Mouse (Mus musculus): ENCODE data around the gene Upf1.
A peak's percentile ranks its signal among the peaks of the same experiment; 100 is the strongest.

Gene Upf1

GRCm38 (mm10) chr8:70327512-70327911 is 25.6 kb downstream of the Upf1 start:
- no peak for DNase-seq (ENCODE audit: low read depth, low spot score)

- no peak for DNase-seq (ENCODE audit: low read depth, low spot score)
Observed at GRCm38 (mm10) chr8:70323716-70324115, 29.4 kb downstream of the Upf1 start.

DNA sequence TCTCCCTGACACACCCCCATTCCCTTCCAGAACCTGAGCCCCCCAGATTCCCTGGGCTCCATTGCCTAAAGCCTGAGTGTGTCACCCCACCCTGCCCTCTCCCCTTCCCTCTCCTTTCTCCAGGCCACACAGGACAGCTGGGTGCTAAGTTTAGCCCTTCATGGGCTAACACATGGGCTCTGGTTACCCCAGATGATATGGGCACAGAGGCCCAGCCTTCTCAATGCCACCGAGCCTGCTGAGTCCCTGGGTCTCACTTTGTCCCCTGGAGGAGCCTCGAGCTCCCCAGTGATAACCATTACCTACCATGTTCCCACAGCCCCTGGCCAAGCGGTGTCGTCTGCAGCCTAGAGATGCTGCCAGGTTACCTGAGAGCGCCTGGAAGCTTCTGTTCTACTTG is 35.2 kb downstream of the Upf1 start:
- no peak for DNase-seq (ENCODE audit: low read depth, low spot score)

GRCm38 (mm10) chr8:70316511-70317504 is 36.3 kb downstream of the Upf1 start:
- DNase-seq (ENCODE audit: low read depth, low spot score), result peak; percentile 88

DNA sequence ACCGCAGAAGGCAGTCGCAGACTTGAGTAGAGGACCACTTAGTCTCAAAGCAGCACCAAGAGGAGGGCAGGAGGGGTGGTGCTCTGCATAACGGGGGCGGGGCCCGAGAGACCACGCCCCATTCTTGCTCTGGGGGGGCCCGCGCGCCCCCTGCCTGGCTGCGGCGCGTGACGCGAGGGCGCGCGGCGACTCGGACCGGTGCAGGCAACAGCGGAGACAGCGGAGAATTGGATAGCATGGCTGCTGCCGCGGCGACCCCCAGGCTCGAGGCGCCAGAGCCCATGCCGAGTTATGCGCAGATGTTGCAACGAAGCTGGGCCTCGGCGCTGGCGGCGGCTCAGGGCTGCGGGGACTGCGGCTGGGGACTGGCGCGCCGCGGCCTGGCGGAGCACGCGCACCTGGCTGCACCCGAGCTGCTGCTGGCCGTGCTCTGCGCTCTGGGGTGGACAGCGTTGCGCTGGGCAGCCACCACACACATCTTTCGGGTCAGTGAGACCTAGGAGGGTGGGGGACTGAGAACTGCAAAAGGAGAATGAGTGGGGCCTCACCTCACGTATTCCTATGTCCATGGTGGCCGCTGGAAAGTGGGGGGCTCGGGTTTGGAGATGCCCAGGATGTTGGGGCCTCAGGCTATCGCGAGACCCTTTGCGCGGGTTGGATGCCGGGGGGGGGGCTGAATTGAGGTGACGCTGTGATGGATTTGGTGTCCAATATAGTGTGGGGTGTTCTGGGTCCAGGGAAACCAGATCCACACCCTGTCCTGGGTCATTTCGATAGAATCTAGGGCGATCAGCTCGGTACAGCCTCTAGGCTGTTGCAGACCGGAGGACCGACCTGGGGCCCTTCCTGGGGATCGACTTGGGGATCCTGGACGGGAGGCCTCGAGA is 37.2 kb downstream of the Upf1 start, which contains the start of gene Cers1:
TSS of gene Cers1 (plus strand) at position 152 of the 887 bp plus-strand sequence.
- peak; percentile 68 for DNase-seq (ENCODE audit: low read depth, low spot score)

GRCm38 (mm10) chr8:70313399-70313798 is 39.7 kb downstream of the Upf1 start:
- no peak for DNase-seq (ENCODE audit: low read depth, low spot score)

GRCm38 (mm10) chr8:70309311-70309710 is 43.8 kb downstream of the Upf1 start:
- DNase-seq (ENCODE audit: low read depth, low spot score), result no peak

- DNase-seq (ENCODE audit: low read depth, low spot score), result no peak
Observed at GRCm38 (mm10) chr8:70302901-70303300, 50.2 kb downstream of the Upf1 start.

DNA sequence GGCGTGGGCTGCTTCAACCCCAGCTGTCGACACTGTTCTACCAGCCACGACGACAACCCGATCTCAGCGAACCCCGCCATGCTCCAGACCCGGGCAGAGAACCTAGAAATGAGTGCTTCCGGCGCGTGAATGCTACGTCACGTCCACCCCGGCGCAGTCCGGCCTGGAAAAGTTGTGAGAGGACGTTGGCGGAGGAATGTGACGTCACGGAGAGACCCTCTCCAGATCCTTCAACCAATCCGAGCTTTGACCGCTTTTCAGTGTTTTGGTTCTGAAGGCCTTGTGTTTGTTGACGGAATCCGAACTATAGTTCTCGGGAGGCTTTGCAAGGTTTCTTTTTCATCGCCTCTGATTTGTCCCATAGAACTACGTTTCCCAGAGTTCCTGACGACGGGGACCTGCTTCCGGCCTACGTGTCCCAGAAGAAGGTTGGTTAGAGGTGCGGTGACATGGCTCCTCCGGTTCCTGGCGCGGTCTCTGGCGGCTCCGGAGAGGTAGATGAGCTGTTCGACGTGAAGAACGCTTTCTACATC is 50.7 kb downstream of the Upf1 start, which contains the start of the genes Ddx49 and Cope:
TSS of gene Ddx49 (minus strand) at position 132 of the 533 bp plus-strand sequence.
TSS of gene Cope (plus strand) at position 161 of the 533 bp plus-strand sequence.
- DNase-seq (ENCODE audit: low read depth, low spot score), result peak; percentile 96

DNA sequence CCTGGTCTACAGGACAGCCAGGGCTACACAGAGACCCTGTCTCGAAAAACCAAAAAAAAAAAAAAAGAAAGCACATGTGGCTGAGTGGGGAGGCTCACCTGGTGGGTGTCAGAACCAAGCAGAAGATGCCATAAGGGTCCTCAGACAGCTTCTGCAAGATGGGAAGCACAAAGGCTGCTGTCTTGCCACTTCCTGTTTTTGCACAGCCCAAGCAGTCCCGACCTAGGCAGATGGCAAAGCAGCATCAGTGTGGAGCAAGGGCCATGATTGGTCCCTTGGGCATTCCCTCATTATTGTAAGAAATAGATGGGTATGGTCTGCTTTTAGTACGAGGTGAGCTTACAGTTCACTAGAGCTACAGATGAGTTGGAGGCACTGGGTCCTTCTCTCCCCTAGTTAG is 52.2 kb downstream of the Upf1 start:
- DNase-seq (ENCODE audit: low read depth, low spot score), result no peak

DNA sequence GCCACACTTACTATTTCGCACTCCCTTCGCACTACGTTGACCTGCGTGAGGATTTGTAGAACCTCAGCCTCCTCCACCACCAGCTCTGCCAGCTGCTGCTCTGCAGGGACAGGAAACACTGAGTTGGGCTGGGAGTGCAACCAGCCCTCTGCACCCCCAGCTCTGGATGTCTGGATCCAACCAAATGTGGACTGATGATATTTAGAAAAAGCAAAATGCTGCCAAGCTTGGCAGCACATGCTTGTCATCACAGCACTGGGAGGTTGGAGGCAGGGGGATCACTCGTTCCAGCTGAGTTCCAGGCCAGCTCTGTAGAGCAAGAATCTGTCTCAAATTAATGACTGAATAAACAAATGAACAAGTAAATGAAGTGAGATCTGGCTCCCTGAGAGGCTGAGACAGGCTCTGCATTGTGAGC is 59.1 kb downstream of the Upf1 start:
- no peak for DNase-seq (ENCODE audit: low read depth, low spot score)

DNA sequence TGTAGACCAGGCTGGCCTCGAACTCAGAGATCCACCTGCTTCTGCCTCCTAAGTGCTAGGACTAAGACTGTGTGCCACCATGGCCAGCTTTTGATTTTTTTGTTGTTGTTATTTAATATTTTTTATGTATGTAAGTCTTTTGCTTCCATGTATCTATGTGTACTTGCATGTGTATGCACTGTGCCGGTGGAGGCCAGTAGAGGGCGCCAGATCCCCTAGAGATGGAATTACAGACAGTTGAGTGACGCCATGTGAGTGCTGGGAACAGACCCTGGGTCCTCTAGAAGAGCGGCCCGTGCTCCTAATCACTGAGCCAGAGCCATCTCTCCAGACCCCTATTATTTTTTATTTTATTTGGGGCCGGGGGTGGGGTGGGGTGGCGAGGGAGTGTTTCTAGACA is 66.3 kb downstream of the Upf1 start:
- no peak for DNase-seq (ENCODE audit: low read depth, low spot score)

GRCm38 (mm10) chr8:70285304-70285703 is 67.8 kb downstream of the Upf1 start:
- DNase-seq (ENCODE audit: low read depth, low spot score), result no peak

DNA sequence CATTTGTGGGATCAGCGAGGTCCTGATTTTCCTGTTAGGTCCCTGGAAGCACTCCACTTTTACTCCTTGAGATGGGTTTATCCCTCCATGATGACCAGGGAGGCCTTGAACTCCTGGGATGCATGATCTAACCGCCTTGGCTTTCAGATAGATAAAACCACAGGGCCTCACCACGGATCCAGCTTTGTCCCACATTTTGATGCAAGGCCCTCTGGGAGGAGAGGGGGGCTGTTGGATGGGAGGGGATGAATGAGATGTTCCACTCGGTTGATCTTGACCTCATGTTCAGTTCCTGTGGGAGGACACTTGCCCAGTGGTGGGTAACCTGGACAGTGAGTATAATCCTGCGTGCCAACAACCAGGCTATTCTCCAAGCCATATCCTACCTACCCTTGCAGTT is 68.7 kb downstream of the Upf1 start:
- no peak for DNase-seq (ENCODE audit: low read depth, low spot score)

- DNase-seq (ENCODE audit: low read depth, low spot score), result no peak
Observed at GRCm38 (mm10) chr8:70283136-70284077, 69.7 kb downstream of the Upf1 start.

DNA sequence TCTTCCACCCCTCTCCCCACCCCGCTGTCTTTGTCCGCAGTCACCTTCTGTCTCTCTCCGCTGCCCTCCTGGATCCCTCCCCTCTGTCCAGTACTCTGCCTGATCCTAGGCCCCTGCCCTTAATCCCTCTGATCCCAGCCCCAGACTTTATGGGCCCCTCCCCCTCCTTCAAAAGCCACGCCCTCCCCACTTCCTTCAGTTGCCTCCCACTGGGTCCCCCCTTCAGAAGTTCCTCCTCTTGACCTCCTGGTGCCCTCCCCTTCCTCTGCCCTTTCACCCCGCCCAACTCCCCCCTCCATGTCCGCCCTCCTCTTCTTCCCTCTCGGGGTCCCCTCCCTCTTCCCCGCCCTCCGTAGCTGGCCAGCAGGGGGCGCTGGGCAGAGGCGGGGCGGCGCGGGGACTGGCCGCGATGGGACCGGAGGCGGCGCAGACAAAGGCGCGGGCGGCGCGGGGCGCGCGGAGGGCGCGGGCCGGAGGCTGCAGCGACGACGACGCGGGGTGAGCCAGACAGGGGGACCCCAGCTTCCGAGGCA is 70.4 kb downstream of the Upf1 start, which contains the start of gene Homer3:
TSS of gene Homer3 (plus strand) at position 225 of the 533 bp plus-strand sequence.
- peak; percentile 91 for DNase-seq (ENCODE audit: low read depth, low spot score)

Measured in forelimb bud, embryonic 11.5 days (tissue).